Mouse (Mus musculus) bone marrow macrophage, adult 2 months (primary cell): Measurements from ENCODE around the gene Chd5. TPM values are rescaled to one million over a fixed set of nuclear protein-coding genes. Genes with fewer than 3 reads are reported as not detected.

Experiments
- H3K27ac ChIP-seq: 2 replicates; pipeline ENCODE4 v1.5.1; 2012; ENCODE audit warnings: low read depth, low read length; ENCODE audit not compliant: insufficient read depth
- H3K4me1 ChIP-seq: 2 replicates; pipeline ENCODE4 v1.6.1; 2012; ENCODE audit warnings: low read length; ENCODE audit not compliant: control insufficient read depth, insufficient read depth
- H3K4me3 ChIP-seq: 2 replicates; pipeline ENCODE4 v1.5.1; 2012; ENCODE audit warnings: mild to moderate bottlenecking, low read length, moderate library complexity; ENCODE audit not compliant: insufficient read depth
- CTCF ChIP-seq: IDR thresholded peaks from 2 replicates; pipeline ENCODE4 v1.5.1; 2012; ENCODE audit warnings: low read depth, mild to moderate bottlenecking, low read length, moderate library complexity
- POLR2A ChIP-seq: IDR thresholded peaks from 2 replicates; pipeline ENCODE4 v1.6.1; 2012; ENCODE audit warnings: mild to moderate bottlenecking, low read depth, low read length, borderline replicate concordance
- polyA plus RNA-seq: library from polyadenylated mRNA; stranded (reverse); fragments of >200 nt; gene quantifications from 2 replicates; pipeline ENCODE4 v1.2.4, GENCODE M21; 2012; ENCODE audit not compliant: missing spikeins, insufficient read depth, insufficient read length

The Chd5 gene
- polyA plus RNA-seq, 1 experiment, result 0.42 TPM

DNA sequence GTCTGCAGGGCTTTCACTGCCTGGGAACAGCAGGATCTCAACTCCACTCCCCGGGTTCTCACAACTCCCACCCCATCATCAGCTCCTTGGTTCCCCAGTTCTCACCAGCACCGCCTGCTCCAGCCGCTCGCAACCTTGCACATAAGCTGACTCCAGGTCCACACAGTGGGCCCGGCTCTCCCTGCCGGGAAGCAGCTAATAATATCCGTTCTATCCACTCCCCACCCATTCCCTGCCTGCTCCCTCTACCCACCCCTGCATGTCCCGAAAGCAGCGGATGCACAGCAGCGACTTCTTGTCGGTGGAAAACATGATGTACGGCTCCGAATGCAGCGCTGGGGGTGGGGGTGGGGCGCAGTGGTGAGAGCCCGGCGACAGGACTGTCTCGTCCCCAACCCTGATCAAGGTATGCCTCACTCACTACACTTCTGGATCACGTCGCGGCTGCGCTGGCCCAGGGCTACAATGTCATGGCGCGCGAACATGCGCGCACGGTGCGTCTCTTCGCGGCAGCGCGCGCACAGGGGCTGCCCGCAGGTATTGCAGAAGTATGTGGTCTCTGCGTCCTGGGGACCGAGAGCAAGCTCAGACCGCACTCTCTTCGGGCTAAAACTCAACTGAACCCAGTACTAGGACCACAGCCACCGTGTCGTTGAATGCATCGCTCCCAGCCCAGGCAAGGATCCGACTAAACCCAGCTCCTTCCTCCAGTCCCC, 22.8 kb upstream of the Chd5 start:
- Histone ChIP-seq H3K27ac (no peak overlapping the region), H3K4me1 (no peaks in the 10 kb centered on the region), H3K4me3 (no peak overlapping the region)
- TF ChIP-seq POLR2A (no peak), CTCF (no peak)

- H3K4me3 ChIP-seq, result no peak overlapping the region
- TF ChIP-seq CTCF (no peak), POLR2A (no peak)
- no peaks in the 10 kb centered on the region for H3K4me1 ChIP-seq
- H3K27ac ChIP-seq, result no peak overlapping the region
Measured at GRCm38 (mm10) chr4:152317631-152318033, 20.8 kb upstream of the Chd5 start.

DNA sequence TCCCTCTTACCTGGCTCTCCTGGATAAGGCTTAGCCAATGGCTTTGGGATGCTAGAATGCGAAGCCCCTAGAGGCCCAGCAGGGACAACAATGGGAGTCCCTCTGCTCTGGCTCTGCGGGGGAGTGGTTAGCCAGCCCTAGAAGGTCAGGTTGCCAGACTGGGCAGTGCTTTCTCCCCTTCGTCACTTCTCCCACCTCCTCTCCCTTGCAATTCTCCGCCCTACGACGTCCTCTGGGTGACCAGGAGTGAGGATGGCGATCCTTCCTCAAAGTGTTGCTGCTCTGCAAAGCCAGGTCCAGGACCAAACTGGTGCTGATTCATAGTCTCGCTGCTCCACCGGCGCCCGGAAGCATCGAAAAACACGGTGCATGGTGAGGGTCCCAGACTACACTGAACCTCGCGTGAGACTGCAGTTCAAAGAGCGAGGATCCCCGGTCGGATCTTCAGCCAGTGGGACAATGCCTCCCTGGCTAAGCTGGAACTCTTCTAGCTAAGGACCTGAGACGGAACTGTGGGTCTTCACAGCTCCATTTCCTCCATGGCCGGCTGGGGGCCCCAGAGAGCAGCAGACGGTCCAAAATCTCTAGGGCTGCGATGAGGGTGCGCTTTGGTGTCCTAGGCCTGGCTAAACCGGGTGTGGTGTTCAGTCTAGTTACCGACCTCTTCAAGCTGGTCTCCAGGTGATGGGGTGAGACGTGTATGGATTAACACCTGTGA, 19.8 kb upstream of the Chd5 start, which contains the start of gene Rnf207:
Gene Rnf207, minus strand, starts transcription at position 477 of the 718 bp plus-strand sequence.
- peak within 1 kb of the TSS; percentile 32 for H3K4me3 ChIP-seq

DNA sequence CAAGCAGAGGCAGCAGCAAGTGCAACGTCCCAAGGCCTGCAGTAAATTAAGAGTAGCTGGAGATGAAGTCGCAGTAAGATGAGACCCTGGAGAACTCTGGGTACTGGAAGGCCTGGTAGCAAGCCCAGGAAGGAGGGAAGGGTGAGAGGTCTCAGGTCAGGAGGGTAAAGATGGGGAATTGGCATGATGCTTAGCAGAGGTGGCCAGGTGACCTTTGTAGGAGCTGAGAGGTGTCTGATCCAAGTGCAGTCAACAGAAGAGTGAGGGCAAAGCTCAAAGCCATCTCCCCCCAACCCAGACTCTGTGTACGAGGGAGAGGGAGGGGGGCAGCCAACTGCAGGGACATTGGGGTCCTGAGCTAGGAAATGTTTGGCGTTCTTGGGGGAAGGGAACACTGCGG, 17.0 kb upstream of the Chd5 start:
- TF ChIP-seq POLR2A (no peak), CTCF (no peak)
- no peak overlapping the region for H3K27ac ChIP-seq
- no peak overlapping the region for H3K4me3 ChIP-seq
- H3K4me1 ChIP-seq, result peaks cover 7% of the 10 kb centered on the region

More for the DNA sequence above, 19.8 kb upstream of the Chd5 start, which contains the start of gene Rnf207:
- Histone ChIP-seq H3K4me1 (no peaks in the 10 kb centered on the region), H3K27ac (no peak within 1 kb of the TSS)
- TF ChIP-seq POLR2A, result no peak
- peak; percentile 37 for TF ChIP-seq CTCF

DNA sequence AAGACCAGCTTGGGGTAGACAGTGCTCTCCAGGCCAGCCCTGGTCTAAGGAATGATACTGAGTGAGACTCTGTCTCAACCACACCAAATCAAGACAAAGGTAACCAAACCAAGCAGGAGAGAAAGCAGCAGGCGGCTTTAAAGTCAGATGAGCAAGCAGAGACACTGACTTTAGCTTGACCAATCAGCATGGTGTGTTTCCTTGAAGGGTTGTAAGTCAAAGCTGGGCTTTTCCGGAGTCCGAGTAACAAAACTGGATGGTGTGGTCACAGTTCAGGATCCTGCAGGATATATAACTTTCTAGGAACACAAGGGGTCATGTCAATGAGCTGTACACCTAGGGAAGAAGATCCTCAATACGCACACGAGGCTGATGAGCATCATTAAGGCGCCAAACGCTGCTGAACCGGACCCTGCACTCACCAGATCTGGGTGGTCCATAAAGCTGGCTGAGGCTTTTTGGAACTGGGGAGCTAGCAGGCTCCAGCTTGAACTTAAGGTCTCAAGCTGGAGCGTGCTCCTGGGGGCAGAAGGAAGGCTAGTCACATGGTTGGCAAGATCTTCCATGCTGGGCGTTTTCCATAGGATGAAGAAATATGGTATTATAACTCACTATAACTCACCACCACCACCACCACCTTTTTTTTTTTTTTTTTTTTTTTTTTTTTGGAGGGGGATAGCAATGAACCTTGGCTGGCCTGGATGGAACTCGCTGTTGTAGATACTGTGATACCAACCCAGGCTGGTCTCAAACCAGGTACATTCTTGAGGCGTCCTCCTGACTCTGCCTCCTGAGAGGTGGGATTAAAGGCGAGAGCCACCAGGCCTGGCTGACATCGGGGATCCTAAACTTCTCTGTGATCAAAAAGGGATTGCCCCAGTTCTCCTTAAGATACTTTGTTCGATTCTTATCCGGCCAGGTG, 13.5 kb upstream of the Chd5 start:
- TF ChIP-seq CTCF (no peak), POLR2A (no peak)
- Histone ChIP-seq H3K27ac (peak overlapping the region; percentile 38), H3K4me3 (peak overlapping the region; percentile 61), H3K4me1 (peaks cover 10% of the 10 kb centered on the region)

- H3K4me1 ChIP-seq, result peaks cover 10% of the 10 kb centered on the region
Measured at GRCm38 (mm10) chr4:152325574-152326411, 12.7 kb upstream of the Chd5 start, which contains the start of gene Rpl22. Rpl22 (plus strand) TSS chr4:152325742.

DNA sequence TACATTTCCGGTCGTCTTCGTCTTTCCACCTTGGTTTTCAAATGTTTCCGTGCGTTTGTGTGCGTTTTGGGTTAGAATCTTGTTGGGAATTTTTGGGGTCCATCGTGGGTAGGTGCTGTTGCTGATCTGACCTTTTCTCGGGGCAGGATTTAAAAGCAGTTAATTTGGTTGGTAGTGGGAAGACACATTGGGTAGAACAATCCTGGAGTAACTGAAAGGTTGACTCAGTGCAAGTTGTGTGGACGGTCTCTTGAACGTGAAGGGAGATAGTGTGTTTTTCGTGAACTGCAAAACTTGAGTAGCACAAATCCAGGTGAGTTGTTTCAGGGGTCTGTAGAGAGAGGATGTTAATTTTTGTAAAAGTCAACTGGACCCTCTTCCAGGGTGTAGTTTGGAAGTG, 11.9 kb upstream of the Chd5 start:
- Histone ChIP-seq H3K27ac (peak overlapping the region; percentile 45), H3K4me1 (peaks cover 10% of the 10 kb centered on the region), H3K4me3 (peak overlapping the region; percentile 88)

More at GRCm38 (mm10) chr4:152325574-152326411, 12.7 kb upstream of the Chd5 start, which contains the start of gene Rpl22:
- peak within 1 kb of the TSS; percentile 45 for H3K27ac ChIP-seq
- peak within 1 kb of the TSS; percentile 88 for H3K4me3 ChIP-seq
- TF ChIP-seq CTCF (no peak), POLR2A (no peak)

DNA sequence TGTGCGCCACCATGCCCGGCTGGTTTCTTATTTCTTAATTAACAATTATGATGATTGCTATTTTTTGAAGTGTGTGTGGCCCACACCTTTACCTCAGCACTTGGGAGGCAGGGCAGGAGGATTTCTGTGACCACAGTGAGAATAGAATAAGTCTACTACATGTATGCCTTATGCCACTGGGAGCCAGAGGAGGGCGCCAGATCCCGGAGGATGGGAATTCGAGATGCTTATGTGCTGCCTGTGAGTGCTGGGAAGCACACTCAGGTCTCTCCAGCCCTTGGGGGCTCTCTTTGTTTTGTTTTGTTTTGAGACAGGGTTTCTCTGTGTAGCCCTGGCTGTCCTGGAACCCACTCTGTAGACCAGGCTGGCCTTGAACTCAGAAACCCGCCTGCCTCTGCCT, 9.8 kb upstream of the Chd5 start:
- TF ChIP-seq CTCF (peak; percentile 51), POLR2A (no peak)
- H3K4me1 ChIP-seq, result peaks cover 10% of the 10 kb centered on the region
- H3K27ac ChIP-seq, result no peak overlapping the region
- H3K4me3 ChIP-seq, result no peak overlapping the region

More for the DNA sequence above, 11.9 kb upstream of the Chd5 start:
- TF ChIP-seq POLR2A (no peak), CTCF (no peak)
